Mouse (Mus musculus) kidney, adult 2 months (tissue): ENCODE measurements around the gene Mrto4.
A peak's percentile ranks its signal among the peaks of the same experiment; 100 is the strongest.

Experiments used
- CTCF ChIP-seq: fragments of 200-500 bp; conservative IDR thresholded peaks from 2 replicates; pipeline ENCODE4 v1.5.1; 2011; ENCODE audit warnings: low read depth, mild to moderate bottlenecking, control low read depth, low read length, moderate library complexity, mixed read lengths; ENCODE audit not compliant: insufficient read depth, insufficient read length
- POLR2A ChIP-seq: fragments of 200-500 bp; IDR thresholded peaks from one replicate; pipeline ENCODE4 v1.6.1; 2011; ENCODE audit warnings: low read depth, low read length, control low read depth

DNA sequence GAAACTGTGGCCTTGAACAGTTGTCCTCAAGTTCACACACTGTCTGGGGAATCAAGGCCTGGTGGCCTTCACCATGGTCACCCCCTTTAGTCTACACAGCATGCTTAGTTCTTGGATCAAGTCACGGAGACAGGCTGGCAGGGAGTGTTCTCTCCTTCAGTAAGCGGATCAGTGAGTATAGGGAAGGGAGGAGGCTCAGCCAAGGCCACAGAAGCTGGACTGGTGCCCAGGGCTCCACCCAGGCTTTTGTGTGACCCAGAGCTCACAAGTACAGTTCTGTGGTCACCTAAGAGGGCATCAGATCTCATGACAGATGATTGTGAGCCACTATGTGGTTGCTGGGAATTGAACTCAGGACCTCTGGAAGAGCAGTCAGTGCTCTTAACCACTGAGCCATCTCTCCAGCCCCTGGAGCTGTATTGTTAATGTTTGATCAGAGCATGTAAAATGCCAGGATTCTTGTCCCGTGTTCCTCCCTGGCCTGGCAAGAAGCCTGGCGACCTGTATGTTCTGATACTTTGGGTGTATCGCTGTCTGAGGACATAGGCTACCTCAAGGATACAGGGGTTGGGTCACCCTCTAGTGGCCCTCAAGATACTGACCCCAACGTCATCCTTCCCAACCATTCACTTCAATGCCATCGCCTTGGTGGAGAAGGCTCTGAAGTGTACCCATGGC lies 10.7 kb downstream of the Mrto4 start:
- TF ChIP-seq POLR2A, result no peak
- TF ChIP-seq CTCF, result 0 out of 2 replicates have a peak, but pooled peaks have one; percentile 5
